Mouse (Mus musculus): ENCODE data around the gene Arfip1. TPM values are rescaled to one million over a fixed set of nuclear protein-coding genes. Genes with fewer than 3 reads are reported as not detected.
A peak's percentile ranks its signal among the peaks of the same experiment; 100 is the strongest.

Gene Arfip1
- polyA plus RNA-seq, 1 experiment from 2014 or later: 60.8 TPM

DNA sequence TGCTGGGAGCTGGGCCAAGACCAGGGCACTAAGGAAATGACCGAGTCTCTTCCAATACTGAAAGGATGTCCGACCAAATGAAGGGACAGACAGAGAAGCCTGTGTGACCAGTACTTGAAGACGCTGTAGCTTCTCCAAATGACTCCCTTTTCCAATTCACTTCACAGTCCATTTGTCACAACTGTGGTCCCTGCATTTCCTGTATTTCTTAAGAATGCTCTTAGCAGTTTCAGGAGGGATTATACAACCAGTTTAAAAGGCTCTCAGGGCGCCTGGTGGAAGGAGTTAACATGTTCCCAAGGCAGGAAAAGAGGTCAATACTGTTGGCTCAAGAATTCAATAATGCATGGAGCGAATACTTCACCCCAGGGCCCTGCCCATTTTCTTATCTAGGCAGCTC lies 109.5 kb downstream of the Arfip1 start:
- H3K4me2 ChIP-seq (replicated peaks; ENCODE audit: low read depth, low read length): peak overlapping the region; percentile 25
- ATAC-seq: peak; percentile 19

GRCm38 (mm10) chr3:84472527-84472926 lies 109.9 kb downstream of the Arfip1 start:
- DNase-seq (ENCODE audit: low spot score): peak; percentile 53

More for the DNA sequence above, 109.5 kb downstream of the Arfip1 start:
- Histone ChIP-seq H3K4me1 (ENCODE audit: insufficient read depth, low read depth, low read length) (peaks cover 4% of the 10 kb centered on the region; the same call in 1 of the 2 replicates), H3K9ac (replicated peaks; ENCODE audit: low read depth) (no peak overlapping the region), H3K9me3 (ENCODE audit: low read length) (no peaks in the 10 kb centered on the region), H3K4me3 (ENCODE audit: low read depth, low read length) (no peak overlapping the region), H3K36me3 (ENCODE audit: insufficient read depth, low read length) (no peaks in the 10 kb centered on the region), H3K27ac (ENCODE audit: low read length) (peak overlapping the region; percentile 21; the same call in 1 of the 2 replicates), H3K27me3 (replicated peaks; ENCODE audit: insufficient read depth, low read length) (0 out of 2 replicates have a peak, but pooled peaks cover under 1% of the 10 kb centered on the region)
- no peak for TF ChIP-seq CTCF (IDR thresholded peaks at IDR 0.05)
- 0 out of 2 replicates have a peak, but pooled peaks have one; percentile 5 for TF ChIP-seq EP300 (IDR thresholded peaks at IDR 0.05)
- DNase-seq (ENCODE audit: low spot score): peak; percentile 57
- 11% methylated on average over 5 of the region's 5 CpGs for WGBS

GRCm38 (mm10) chr3:84471146-84471545 lies 111.3 kb downstream of the Arfip1 start:
- Histone ChIP-seq H3K4me2 (replicated peaks; ENCODE audit: low read depth, low read length) (no peak overlapping the region), H3K4me3 (ENCODE audit: low read depth, low read length) (no peak overlapping the region), H3K4me1 (ENCODE audit: insufficient read depth, low read depth, low read length) (peaks cover 4% of the 10 kb centered on the region; the same call in 1 of the 2 replicates), H3K9me3 (ENCODE audit: low read length) (no peaks in the 10 kb centered on the region), H3K36me3 (ENCODE audit: insufficient read depth, low read length) (no peaks in the 10 kb centered on the region), H3K27ac (ENCODE audit: low read length) (no peak overlapping the region), H3K27me3 (replicated peaks; ENCODE audit: insufficient read depth, low read length) (no peaks in the 10 kb centered on the region), H3K9ac (replicated peaks; ENCODE audit: low read depth) (no peak overlapping the region)
- peak; percentile 12; the same call in 1 of the 2 replicates for ATAC-seq
- 77% methylated on average over 4 of the region's 4 CpGs for WGBS
- TF ChIP-seq EP300 (IDR thresholded peaks at IDR 0.05) (no peak), CTCF (IDR thresholded peaks at IDR 0.05) (no peak)
- DNase-seq (ENCODE audit: low spot score): no peak

More at GRCm38 (mm10) chr3:84472527-84472926, 109.9 kb downstream of the Arfip1 start:
- Histone ChIP-seq H3K9me3 (ENCODE audit: low read length) (no peaks in the 10 kb centered on the region), H3K27ac (ENCODE audit: low read length) (peak overlapping the region; percentile 21; the same call in 1 of the 2 replicates), H3K4me3 (ENCODE audit: low read depth, low read length) (no peak overlapping the region), H3K9ac (replicated peaks; ENCODE audit: low read depth) (no peak overlapping the region), H3K36me3 (ENCODE audit: insufficient read depth, low read length) (no peaks in the 10 kb centered on the region), H3K4me1 (ENCODE audit: insufficient read depth, low read depth, low read length) (peaks cover 4% of the 10 kb centered on the region; the same call in 1 of the 2 replicates), H3K4me2 (replicated peaks; ENCODE audit: low read depth, low read length) (peak overlapping the region; percentile 25), H3K27me3 (replicated peaks; ENCODE audit: insufficient read depth, low read length) (no peaks in the 10 kb centered on the region)
- WGBS: 19% methylated on average over 3 of the region's 3 CpGs
- TF ChIP-seq CTCF (IDR thresholded peaks at IDR 0.05) (no peak), EP300 (IDR thresholded peaks at IDR 0.05) (no peak)
- ATAC-seq: peak; percentile 49

DNA sequence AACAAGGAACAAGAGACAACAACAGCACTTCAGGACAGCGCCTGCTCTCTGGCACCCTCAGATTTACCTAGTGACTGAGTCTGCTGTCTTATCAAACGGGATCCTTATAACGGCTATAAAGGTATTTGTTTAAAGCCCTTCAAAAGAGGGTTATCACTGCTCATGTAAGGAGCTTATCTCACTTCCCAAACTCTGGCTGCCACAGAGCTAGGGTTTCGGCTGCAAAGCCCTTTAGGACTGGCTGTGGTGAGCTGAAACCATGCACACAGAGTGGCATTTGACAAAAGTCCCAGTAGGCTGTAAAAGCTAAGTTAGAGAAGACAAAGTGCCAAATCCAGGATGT lies 114.3 kb downstream of the Arfip1 start:
- no peak for TF ChIP-seq EP300 (IDR thresholded peaks at IDR 0.05)
- TF ChIP-seq CTCF (IDR thresholded peaks at IDR 0.05): no peak
- ATAC-seq: no peak
- H3K4me2 ChIP-seq (replicated peaks; ENCODE audit: low read depth, low read length): no peak overlapping the region
- H3K36me3 ChIP-seq (ENCODE audit: insufficient read depth, low read length): no peaks in the 10 kb centered on the region
- no peaks in the 10 kb centered on the region for H3K27me3 ChIP-seq (replicated peaks; ENCODE audit: insufficient read depth, low read length)
- H3K4me1 ChIP-seq (ENCODE audit: insufficient read depth, low read depth, low read length): no peaks in the 10 kb centered on the region; the same call in 1 of the 2 replicates
- WGBS: 54% methylated on average over 4 of the region's 4 CpGs
- no peak overlapping the region for H3K27ac ChIP-seq (ENCODE audit: low read length)
- no peak overlapping the region for H3K4me3 ChIP-seq (ENCODE audit: low read depth, low read length)
- no peak for DNase-seq (ENCODE audit: low spot score)
- no peak overlapping the region for H3K9ac ChIP-seq (replicated peaks; ENCODE audit: low read depth)
- H3K9me3 ChIP-seq (ENCODE audit: low read length): no peaks in the 10 kb centered on the region

GRCm38 (mm10) chr3:84467419-84468110 lies 114.9 kb downstream of the Arfip1 start:
- H3K4me3 ChIP-seq (ENCODE audit: low read depth, low read length): no peak overlapping the region
- no peaks in the 10 kb centered on the region for H3K9me3 ChIP-seq (ENCODE audit: low read length)
- no peaks in the 10 kb centered on the region; the same call in 1 of the 2 replicates for H3K4me1 ChIP-seq (ENCODE audit: insufficient read depth, low read depth, low read length)
- no peak overlapping the region for H3K27ac ChIP-seq (ENCODE audit: low read length)
- 36% methylated on average over 10 of the region's 10 CpGs for WGBS
- H3K36me3 ChIP-seq (ENCODE audit: insufficient read depth, low read length): no peaks in the 10 kb centered on the region
- DNase-seq (ENCODE audit: low spot score): peak; percentile 55
- peak; percentile 56; the same call in 1 of the 2 replicates for ATAC-seq
- no peak overlapping the region for H3K4me2 ChIP-seq (replicated peaks; ENCODE audit: low read depth, low read length)
- H3K27me3 ChIP-seq (replicated peaks; ENCODE audit: insufficient read depth, low read length): no peaks in the 10 kb centered on the region
- no peak for TF ChIP-seq CTCF (IDR thresholded peaks at IDR 0.05)
- TF ChIP-seq EP300 (IDR thresholded peaks at IDR 0.05): no peak
- H3K9ac ChIP-seq (replicated peaks; ENCODE audit: low read depth): no peak overlapping the region

DNA sequence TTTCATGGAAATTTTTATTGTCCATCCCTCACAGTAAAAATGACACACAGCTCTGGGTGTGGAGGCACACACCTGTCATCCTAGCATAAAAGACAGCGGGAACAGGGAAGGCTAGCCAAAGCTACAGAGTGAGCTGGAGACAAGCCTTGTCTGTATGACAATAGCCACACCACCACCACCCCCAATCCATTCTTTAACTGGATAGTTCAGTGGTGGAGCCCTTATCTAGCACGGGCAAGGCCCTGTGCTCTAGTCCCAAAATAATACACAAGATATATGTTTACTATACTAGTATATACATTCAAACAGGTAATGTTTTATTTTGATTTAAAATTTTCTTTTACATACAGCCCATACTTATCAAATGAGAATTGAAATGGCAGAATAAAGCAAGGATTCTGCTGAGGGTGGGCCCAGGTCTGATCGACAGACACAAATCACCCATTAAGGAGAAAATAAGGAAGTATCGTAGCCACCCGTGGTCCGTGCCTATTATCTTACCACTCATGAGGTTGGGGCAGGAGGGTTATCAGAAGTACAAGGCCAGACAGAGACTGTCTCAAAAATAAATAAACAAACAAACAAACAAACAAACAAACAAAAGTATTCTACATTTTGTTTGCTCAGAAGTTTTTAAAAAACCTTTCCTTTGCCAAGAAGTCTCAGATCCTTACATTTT lies 116.5 kb downstream of the Arfip1 start:
- Histone ChIP-seq H3K4me3 (ENCODE audit: low read depth, low read length) (no peak overlapping the region), H3K4me2 (replicated peaks; ENCODE audit: low read depth, low read length) (no peak overlapping the region), H3K4me1 (ENCODE audit: insufficient read depth, low read depth, low read length) (0 out of 2 replicates have a peak, but pooled peaks cover 6% of the 10 kb centered on the region), H3K9ac (replicated peaks; ENCODE audit: low read depth) (no peak overlapping the region), H3K36me3 (ENCODE audit: insufficient read depth, low read length) (no peaks in the 10 kb centered on the region), H3K27ac (ENCODE audit: low read length) (no peak overlapping the region), H3K27me3 (replicated peaks; ENCODE audit: insufficient read depth, low read length) (no peaks in the 10 kb centered on the region), H3K9me3 (ENCODE audit: low read length) (no peaks in the 10 kb centered on the region)
- 81% methylated on average over 6 of the region's 6 CpGs for WGBS
- TF ChIP-seq EP300 (IDR thresholded peaks at IDR 0.05): no peak
- no peak for TF ChIP-seq CTCF (IDR thresholded peaks at IDR 0.05)
- DNase-seq (ENCODE audit: low spot score) (no peak), ATAC-seq (no peak)
